Mouse (Mus musculus) cerebellum, postnatal 4 days (tissue): ENCODE data around the gene Slc2a4.
"Not testable (repeated sequence)": the region's sequence is repeated elsewhere in the genome, so short reads cannot be mapped to it uniquely, and the experiment has no call there.

Experiments used
- DNase-seq, 2 experiments: peaks; one replicate each; pipeline ENCODE4 v3.0.0; 2022; ENCODE audit warnings: low spot score in 2 of 2, mixed read lengths in 1 of 2

Gene Slc2a4

GRCm38 (mm10) chr11:69970775-69971174 is 22.8 kb upstream of the Slc2a4 start:
- no peak for DNase-seq

GRCm38 (mm10) chr11:69970222-69970621 is 22.2 kb upstream of the Slc2a4 start:
- DNase-seq, result no peak

GRCm38 (mm10) chr11:69968793-69969192 is 20.8 kb upstream of the Slc2a4 start:
- DNase-seq, result no peak

GRCm38 (mm10) chr11:69966860-69967517 is 19.0 kb upstream of the Slc2a4 start:
- DNase-seq, result no peak

- DNase-seq, result no peak
These were observed 18.2 kb upstream of the Slc2a4 start for GRCm38 (mm10) chr11:69966006-69966859.

GRCm38 (mm10) chr11:69965271-69966005 is 17.4 kb upstream of the Slc2a4 start:
- no peak for DNase-seq

GRCm38 (mm10) chr11:69964650-69965270 is 16.8 kb upstream of the Slc2a4 start, which contains the start of gene Cldn7:
TSS of gene Cldn7 (plus strand) at chr11:69964779.
- DNase-seq, result no peak

GRCm38 (mm10) chr11:69961841-69962240 is 13.9 kb upstream of the Slc2a4 start:
- DNase-seq, result no peak

- no peak for DNase-seq
These were observed 12.6 kb upstream of the Slc2a4 start for GRCm38 (mm10) chr11:69960616-69961015.

- no peak for DNase-seq
These were observed 8.2 kb upstream of the Slc2a4 start for GRCm38 (mm10) chr11:69956218-69956617.

GRCm38 (mm10) chr11:69955618-69956017 is 7.6 kb upstream of the Slc2a4 start:
- DNase-seq, result not testable (repeated sequence)

- DNase-seq, result no peak
These were observed 5.4 kb upstream of the Slc2a4 start for GRCm38 (mm10) chr11:69953267-69953915.

- no peak for DNase-seq
These were observed 4.3 kb upstream of the Slc2a4 start for GRCm38 (mm10) chr11:69952274-69952673.

- no peak for DNase-seq
These were observed 2.9 kb upstream of the Slc2a4 start for GRCm38 (mm10) chr11:69950807-69951459.

- peak; percentile 72 to 87 for DNase-seq
These were observed 769 bp upstream of the Slc2a4 start for GRCm38 (mm10) chr11:69948763-69949150.

- no peak for DNase-seq
These were observed 487 bp downstream of the Slc2a4 start for GRCm38 (mm10) chr11:69947337-69948065.

GRCm38 (mm10) chr11:69945997-69946891 is 1.7 kb downstream of the Slc2a4 start:
- DNase-seq, result no peak

GRCm38 (mm10) chr11:69945216-69945615 is 2.8 kb downstream of the Slc2a4 start:
- DNase-seq, result no peak

- DNase-seq, result peak in 1 of 2 experiments; percentile 66
These were observed 7.0 kb downstream of the Slc2a4 start for GRCm38 (mm10) chr11:69940962-69941361.
